Mouse (Mus musculus) R1 (cell line): ENCODE measurements around the gene Gm48551.

Experiments used
- DNase-seq: peaks from one replicate; pipeline ENCODE4 v3.0.0-alpha.2; 2018; ENCODE audit warnings: low read depth, low spot score

The Gm48551 gene

DNA sequence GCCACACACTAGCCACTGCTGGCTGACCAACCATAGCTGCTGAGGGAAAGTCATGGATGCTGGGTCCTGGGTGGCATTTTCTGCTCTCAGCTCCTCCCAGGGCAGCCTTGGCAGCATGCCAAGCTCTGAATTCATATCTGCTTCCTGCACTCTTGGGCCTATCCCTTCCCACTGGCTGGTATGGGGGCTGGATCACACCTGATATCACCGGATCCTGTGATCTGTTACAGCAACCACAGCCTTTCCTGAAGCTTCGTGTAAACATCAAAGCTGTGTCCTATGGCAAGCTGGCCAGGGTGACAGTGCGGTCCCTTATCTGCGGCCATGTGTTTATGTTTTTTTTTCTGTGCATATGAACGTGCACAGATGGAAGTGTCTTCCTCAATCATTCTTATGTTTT, 2.2 kb upstream of the Gm48551 start:
- no peak for DNase-seq

GRCm38 (mm10) chr10:81384605-81384982, 328 bp downstream of the Gm48551 start:
- DNase-seq = no peak

GRCm38 (mm10) chr10:81385603-81386306, 1.5 kb downstream of the Gm48551 start:
- DNase-seq = peak; percentile 67

GRCm38 (mm10) chr10:81387716-81388115, 3.5 kb downstream of the Gm48551 start:
- DNase-seq = no peak

DNA sequence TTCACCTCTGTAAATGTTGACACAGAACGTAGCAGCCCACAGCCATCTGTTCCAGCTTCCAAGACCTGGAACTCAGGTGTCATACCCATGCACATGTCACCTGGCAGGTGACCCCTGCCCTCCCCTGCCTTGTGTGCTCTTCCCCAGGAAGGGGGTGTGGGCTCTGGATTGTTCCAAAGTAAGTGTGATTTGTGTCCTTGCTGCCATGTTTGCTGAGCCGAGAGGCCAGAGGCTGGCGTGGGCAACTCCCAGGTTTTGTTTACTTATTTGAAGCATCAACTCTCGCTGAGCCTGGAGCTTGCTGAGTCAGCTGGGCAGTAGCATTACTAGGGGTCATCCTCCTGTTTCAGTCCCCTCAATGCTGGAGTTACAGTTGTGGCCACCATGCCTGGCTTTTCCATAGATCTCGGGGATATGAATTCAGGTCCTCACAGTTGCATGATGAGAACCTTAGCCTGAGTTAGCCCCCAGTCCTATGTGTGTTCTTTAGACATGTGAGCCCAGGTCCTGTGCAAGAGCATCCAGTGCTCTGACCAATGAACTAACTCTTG, 4.3 kb downstream of the Gm48551 start, which contains the start of gene Gm48552:
Gm48552 (plus strand) TSS at position 501 of the 551 bp plus-strand sequence.
- no peak for DNase-seq

DNA sequence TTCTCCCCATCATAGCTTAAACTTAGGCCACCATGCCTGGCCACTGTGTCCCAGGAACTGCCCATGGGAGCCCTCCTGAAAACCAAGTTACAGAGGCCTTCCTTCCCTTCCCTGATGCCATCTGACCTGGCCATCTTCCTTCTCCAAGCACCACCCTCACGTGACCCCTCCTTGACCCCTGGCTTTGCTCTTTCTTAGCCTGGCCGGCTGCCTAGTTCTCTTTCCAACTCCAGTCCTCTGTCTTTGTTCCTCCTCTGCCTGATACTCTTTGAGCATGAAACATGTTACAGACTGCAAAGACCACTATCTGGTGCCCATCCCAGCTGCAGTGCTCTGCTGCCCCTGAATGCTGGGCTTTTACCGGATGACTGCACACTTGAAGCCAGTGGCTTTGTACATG, 5.1 kb downstream of the Gm48551 start:
- no peak for DNase-seq

- peak; percentile 59 for DNase-seq
Measured at GRCm38 (mm10) chr10:81389801-81390677, 5.8 kb downstream of the Gm48551 start.

GRCm38 (mm10) chr10:81390678-81390965, 6.4 kb downstream of the Gm48551 start:
- no peak for DNase-seq

GRCm38 (mm10) chr10:81392270-81392669, 8.0 kb downstream of the Gm48551 start:
- DNase-seq = no peak

GRCm38 (mm10) chr10:81392781-81393185, 8.5 kb downstream of the Gm48551 start, which contains the start of gene Smim24:
Smim24 (plus strand) TSS chr10:81393051.
- DNase-seq = no peak

DNA sequence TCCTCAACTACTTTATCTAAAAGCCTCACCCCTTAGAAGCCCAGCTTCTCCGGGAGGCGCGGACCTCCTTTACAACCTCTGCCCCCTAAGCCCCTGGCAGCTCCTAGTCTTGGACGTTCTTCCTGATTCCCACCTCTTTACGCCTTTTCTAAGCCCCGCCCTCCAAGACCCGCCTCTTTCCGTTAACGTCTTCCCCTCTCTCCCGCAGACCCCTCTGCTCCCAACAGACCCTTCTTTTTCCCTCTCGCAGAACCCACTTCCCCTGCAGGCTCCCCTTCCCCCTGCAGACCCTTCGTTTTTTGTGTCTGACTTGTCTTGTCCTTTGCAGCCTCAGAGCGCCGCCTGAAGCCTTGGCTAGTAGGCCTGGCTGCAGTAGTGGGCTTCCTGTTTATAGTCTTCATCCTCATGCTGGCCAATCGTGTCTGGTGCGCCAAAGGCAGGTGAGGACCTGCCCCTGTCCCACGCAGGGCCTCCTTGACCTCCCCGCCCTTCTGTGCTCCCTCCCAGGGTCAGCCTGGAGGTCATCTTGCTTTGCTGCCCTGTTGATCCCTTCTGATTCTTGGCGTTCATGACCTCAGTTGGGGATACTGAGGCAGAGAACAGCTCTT, 9.3 kb downstream of the Gm48551 start:
- no peak for DNase-seq

GRCm38 (mm10) chr10:81395127-81395526, 10.9 kb downstream of the Gm48551 start:
- DNase-seq = peak; percentile 78

- no peak for DNase-seq
Measured at GRCm38 (mm10) chr10:81395865-81396264, 11.6 kb downstream of the Gm48551 start.

DNA sequence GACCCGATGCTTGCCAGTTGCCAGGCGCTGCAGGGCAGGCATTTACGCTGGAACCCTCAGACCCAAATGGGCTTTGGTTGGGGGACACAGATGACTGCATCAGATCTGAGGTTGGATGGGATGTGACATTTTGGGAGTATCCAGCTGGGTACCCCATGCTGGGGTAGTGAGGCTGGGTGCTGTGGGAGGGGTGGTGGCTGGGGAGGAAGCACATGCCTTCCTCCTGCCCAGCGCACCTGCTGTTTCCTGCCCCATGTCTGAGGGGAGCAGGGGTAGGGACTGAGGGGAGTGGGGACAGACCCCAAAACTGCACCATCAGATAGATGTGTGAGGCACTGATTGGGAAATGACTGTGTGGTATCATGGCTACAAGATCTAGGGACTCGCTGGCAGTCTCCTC, 12.5 kb downstream of the Gm48551 start:
- no peak for DNase-seq

GRCm38 (mm10) chr10:81399296-81399695, 15.0 kb downstream of the Gm48551 start:
- no peak for DNase-seq

- DNase-seq = no peak
Measured at GRCm38 (mm10) chr10:81399798-81400308, 15.6 kb downstream of the Gm48551 start.

DNA sequence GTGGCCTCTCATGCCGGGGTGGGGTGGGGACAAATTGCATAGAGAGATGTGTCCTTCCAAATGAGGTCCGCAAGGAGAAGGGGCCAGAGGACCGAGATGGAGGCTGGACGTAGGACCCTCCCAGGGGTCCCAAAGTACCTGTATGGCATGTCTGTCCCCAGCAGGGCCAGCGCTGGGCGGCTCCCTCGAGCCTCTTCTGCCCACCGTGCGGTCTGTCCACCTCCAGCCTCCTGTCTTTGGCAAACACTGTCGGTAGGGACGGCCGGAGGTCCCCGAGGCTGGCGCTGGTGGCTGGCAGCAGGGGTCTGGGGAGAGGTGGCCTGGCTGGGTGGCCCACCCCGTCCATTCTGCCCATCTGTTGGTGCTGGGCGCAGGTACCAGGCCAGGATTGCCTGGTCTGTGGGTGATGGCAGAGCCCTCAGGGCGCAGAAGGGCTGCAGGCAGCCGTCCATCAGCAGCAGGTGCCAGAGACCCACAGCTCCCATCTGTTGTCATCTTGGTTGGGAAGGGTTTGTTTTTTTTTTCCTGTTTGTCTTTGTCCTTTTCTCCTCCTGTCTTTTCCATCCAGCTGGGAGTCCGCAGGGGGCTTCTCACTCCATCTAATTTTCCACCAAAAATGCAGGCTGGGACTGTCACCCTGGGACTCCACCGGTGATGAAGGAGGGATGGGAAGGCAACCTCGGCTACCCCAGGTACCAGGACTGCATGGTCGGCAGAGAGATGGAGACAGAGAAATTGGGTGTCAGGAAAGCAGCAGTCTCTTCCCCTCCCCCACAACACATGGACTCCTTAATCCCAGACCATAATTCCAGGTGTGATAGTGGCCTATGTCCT, 16.3 kb downstream of the Gm48551 start:
- peak; percentile 11 for DNase-seq

- peak; percentile 86 for DNase-seq
Measured at GRCm38 (mm10) chr10:81401205-81401520, 16.9 kb downstream of the Gm48551 start.

DNA sequence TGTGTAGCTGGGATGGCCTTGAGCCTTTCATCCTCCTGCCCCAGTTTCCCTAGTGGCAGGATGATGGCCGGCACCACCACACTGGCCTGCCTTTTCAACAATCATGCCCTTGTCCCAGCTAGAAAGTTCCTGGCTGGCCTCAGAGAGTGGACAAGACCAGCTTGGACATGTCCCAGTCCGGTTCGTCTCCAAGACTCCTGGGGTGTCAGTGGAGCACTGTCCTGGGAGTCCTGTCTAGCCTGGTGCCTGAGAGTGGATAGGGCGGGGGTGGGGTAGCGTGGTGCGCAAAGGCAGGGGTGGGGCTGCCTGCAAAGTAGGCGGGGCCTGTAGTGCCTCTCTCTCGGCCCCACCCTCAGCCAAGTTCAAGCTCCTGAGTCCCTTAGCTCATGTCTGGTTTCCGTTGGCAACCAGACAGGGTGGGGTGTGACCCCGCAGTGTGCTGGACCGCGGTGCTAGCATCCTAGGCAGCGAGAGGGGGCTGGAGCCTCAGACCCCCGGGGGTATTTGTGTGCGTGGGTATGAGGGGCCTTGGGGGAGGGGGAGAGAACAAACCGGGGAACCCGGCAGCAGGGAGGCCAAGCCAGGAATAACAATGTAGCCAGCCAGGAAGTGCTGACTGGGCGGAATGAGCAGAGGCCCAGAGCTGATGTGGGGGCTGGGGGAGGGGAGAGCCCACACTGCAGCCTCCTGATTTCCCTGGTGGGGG, 17.4 kb downstream of the Gm48551 start:
- DNase-seq = peak; percentile 97

DNA sequence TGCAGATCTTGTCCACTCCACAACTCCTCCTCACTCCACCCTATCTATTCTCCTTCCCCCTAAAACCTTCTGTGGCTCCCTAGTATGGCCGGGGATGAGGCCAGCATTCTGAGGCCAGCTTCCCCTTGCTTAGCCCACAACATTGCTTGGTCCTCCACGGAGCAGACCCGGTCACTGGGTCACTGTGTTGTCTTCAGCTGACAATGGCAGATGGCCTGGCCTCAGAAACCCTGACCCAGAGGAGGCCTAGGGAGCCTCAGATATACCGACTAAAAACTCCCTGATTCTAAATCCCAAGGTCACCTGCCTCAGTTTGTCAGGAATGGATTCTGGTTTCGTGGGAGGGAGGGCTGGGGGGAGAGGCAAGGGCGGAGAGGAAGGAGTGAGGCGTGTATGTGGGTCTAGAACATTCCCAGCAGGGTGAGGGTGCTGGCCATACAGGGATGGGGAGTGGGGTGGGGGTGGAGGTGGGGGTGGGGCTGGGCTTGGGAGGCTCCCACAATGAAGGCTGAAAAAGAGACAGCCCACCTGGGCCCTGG, 18.0 kb downstream of the Gm48551 start:
- peak; percentile 57 for DNase-seq
